Mouse (Mus musculus): ENCODE results near the gene Trpt1.

The Trpt1 gene

DNA sequence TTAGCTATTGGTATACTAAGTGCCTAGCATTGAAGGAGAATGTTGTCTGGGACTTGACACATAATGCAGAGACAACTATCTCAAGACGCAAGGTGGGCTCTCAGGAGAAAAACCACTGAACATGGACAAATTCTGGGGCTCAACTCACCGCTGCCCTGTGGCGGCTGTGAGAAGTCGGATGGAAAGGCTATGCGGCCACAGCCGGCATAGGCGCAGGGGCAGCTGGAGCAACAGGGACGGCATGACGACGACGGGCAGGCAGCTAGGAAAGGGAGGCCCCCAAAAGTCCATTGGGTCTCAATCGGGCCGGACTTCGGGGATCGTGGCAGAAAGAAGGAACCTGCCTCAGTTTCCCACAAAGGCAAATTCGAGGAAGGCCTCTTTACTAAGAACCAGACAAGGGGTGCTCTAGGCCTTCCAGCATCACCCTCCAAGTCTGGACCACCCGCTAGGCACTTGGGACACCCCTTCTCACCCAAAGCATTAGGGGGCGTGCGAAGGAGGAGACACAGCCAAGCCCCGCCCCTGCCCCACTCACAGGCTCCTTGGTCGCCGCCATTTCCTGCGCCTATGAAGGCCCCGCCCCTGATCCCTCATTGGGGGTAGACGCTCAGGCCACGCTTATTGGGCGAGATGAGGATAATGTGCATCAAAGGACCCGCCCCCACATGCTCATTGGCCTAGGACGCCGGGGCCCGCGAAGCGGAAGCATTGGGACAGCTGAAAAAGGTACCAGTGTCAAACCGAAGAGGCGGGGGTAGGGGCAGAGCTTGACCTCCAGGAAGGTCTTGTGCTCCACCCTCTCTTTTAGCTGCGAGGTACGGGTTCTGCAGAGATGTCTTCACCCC lies 3.7 kb upstream of the Trpt1 start, which contains the start of gene Dnajc4:
TSS of gene Dnajc4 (minus strand) at position 562 of the 848 bp plus-strand sequence.
- WGBS: 1% methylated on average over 37 of the region's 37 CpGs

DNA sequence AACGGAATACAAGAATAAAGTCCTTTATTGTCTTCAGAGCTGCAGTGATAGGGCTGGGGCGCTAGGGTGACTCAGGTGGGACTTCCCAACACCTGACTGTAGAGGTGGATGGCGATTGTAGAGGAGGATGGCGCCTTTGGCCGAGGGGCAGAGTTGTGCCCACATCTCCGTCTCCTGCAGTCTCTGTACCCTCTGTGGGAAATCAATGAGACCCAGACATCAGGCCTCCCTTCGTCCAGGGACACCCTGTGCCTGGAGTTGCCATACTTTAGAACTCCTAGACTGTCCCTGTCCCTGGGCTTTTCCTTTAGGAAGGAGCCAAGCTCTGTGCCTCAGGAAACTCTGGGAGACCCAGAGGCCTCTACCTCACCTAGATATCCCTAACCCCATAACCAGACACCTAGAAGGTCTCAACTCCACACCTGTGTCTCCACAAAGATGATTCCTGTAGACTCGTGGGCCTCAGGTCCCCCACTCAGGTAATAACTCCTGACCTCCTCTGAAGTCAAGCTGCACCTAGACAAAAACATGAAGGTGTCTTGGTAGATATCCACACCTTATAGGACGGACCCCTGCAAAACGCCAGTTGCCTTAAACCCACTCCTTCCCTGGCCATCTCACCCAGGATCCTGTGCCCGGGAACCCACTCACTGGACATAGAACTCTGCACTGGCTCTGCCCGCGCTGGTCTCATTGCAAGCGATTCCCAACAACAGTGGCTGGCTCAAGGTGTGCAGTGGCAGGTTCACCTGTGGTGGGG lies 2.7 kb upstream of the Trpt1 start:
- 64% methylated on average over 14 of the region's 14 CpGs for WGBS

DNA sequence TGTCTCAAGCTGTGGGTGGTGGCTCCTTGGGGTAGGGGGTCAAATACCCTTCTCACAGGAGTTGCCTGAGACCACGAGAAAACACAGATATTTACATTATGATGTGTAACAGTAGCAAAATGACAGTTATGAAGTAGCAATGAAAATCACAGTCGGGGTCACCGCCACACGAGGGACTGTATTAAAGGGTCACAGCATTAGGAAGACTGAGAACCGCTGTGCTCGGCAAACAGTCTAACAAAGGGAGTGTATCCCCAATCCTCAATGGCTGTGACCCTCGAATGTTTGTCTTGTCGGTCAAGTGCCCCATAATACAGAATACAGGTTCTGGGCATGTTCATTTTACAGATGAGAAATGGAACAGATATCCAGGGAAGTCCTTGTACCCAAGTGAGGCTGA lies 1.9 kb upstream of the Trpt1 start:
- 90% methylated on average over 8 of the region's 8 CpGs for WGBS

DNA sequence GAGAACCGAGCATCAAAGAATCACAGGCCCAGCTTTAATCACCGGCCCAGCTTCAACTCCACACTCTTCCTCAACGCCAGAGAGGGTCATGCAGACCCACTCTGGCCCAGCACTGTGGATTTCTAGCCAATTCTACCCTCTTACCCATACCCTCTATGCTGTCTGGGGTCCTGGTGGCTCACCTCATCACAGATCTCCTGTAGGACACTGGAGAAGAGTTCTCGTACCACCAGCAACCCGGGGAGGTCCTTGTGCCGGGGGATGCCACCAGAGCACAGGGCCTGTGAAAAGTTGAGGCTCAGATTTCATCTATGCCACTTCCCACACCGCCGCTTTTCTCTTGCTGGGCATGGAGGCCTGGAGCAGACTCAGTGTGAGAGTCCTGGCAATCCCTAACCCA lies 1.4 kb upstream of the Trpt1 start:
- 87% methylated on average over 8 of the region's 8 CpGs for WGBS

DNA sequence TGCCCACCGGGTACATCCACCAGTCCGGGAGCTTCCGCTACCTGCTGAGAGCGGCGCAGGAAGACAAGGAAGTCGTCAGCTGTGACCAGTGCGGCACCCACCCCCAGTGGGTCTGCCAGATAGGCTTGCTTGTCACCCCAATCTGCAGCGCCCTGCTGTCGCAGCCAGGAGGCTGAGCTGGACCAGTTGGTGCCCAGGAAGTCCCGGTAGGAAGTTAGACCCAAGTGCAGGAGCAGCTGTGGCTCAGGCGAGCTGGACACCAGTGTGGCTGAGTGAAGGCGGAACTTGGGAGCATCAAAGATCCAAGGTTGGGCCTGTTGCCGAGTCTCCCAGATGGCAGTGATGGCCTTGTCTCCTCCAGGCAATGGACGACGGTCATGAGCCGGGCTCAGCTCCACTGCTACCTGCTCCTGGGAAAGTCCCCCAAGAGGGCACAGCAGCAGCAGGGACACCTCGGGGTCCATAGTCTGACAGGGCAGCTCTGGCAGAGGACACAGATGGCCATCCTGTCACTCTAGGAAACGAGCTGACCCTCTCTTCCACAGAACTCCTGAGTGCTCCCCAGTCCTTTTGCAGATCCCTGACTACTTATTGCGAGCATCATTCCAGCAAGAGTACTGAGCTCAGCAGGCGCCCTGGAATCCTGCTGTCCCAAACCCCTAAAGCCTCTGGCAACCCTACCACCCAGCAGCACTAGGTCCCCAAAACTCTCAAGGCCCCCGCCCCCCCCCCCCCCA lies 508 bp upstream of the Trpt1 start:
- 39% methylated on average over 21 of the region's 21 CpGs for WGBS

DNA sequence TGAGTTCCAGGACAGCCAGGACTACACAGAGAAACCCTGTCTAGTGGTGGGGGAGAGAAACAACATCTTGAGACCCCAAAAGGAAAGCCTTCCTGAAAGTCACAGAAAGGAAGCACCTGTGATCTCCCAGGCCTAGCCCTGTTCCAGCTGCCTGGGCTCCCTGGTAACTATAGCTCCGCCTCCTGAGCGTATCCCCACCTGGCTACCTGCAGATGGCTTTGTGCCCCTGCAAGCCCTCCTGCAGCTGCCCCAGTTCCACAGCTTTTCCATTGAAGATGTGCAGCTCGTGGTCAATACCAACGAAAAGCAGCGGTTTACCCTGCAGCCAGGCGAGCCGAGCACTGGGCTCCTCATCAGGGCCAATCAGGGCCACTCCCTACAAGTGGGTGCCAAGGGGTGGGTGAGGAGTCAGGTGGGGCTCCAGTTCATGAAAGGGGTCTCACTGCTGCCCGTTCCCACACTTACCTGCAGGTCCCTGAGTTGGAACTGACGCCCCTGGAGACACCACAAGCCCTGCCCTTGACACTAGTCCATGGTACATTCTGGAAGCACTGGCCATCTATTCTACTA lies 1.9 kb downstream of the Trpt1 start:
- WGBS: 88% methylated on average over 9 of the region's 9 CpGs

DNA sequence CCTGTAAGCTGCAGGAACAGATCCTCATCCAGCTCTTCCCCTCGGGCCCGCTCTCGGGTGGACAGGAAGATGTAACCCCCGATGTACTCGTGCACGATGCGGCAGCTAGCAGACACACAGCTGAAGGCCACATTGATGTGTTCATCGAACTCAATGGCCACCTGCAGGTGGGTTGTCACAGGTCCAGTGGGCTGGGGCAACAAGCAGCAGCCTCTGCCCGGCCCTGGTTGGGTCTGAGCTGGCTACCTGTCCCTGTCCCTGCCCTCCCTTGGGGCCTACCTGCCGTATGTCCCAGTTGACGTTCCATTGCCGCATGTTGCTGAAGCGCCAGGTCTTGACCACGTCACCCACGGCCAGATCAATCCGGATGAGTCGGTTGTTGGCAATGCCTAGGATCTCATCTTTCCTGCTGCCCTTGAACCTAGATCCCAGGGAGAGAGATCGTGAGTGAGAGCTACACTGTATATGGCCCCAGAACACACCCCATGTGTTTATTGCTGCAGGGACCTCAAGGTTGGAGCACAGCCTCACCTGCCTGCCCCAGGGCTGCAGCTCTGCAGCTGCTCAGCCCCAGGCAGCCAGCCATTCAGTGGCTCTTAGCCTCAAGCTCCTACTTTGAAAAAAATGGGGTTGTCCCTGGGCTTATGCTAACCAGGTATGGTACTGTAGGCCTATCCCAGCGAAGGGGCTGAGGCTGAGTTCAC lies 3.6 kb downstream of the Trpt1 start:
- 95% methylated on average over 19 of the region's 19 CpGs for WGBS

DNA sequence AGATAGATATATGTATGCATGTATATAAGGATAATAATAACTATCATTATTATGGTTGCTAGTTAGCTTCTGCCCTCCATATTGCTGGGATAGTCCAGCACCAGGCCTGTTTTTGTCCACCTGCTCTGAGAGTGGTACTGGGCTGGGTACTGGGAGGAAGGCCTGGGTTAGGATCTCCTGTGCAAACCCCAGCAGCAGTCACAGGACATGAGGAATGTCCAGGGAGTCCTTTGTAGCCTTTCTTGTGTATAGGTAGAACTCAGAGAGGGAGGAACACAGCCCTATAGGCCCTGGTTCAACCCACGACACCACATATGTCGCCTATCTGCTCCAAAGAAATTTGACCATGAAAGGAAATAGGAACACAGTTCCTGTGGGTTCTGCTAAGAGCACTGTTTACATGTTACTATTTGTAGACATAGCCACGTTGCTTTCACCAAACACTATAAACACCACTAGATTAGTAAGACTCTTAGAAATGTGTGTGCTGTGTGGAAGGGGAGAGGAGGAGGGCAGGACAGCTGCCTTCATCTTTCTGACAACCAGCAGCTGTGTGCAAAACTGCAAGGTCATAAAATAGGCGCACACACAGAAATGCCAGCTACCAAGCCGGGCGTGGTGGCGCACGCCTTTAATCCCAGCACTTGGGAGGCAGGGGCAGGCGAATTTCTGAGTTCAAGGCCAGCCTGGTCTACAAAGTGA lies 11.1 kb downstream of the Trpt1 start:
- 78% methylated on average over 9 of the region's 9 CpGs for WGBS

DNA sequence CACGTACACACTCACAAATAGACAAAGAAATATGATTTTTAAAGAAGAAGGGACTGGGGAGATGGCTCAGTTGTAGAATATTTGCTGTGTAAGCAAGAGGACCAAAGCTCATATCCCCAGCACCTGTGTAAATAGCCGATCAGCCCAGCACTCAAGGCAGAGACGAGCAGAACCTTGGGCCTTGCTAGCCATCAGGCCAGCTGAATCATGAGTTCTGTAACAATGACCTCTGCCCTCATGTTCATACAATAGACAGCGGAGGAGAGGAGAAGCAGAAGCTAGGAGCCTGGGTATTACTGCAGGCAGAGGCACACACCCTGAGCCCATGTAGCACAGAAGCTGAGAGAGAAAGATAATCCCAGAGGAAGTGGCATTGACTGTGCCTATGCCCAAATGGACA lies 16.5 kb downstream of the Trpt1 start:
- 88% methylated on average over 4 of the region's 4 CpGs for WGBS

DNA sequence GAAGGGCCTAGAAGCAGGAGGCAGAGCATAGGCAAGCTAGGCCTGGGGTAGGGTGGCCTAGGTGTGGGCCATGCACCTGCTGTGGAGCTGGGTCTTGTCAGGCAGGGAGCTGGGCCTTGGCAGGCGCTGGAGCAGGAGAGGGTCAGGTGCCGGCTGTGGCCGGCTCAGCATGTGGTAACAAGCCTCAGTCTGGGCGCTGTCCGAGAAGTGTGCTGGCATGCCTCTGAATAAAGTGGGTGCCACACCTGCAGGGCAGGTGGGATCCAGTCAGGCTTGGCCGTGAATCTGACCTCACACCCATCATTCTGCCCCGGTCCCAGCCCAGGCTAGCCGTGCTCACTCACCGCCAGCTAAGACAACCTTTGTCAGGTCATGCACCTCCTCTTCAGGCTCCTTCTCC lies 18.1 kb downstream of the Trpt1 start:
- 95% methylated on average over 9 of the region's 9 CpGs for WGBS

DNA sequence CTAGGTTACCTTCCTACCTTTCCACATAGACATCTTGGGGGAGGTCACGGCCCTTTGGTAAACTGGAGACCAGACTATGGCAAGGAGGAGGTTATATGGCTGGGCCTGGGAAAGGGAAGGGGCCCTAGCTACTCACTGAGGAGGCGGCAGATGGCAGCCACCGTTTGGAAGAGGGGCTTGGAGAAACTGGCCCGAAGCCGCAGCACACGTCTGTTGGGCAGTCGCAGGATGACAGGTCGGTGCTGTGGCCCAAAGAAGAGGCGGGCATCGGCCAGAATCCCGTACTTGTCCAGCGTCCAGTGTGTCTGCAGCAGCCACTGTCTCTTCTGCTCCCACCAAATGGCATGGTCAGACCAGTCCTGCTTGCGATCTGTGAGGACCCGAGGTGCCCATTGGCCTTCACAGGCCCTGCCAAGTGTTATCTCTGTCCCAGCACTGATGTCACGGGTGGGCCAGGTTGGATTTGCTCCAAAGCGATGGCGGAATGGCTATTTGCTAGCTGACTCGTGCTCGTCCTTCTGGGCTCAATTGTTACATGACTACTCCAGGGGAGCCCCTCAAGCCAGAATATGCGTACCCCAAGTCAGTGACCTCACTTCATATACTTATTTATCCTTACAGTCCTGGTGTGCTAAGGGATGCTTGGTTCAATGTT lies 18.7 kb downstream of the Trpt1 start:
- WGBS: 95% methylated on average over 20 of the region's 20 CpGs

DNA sequence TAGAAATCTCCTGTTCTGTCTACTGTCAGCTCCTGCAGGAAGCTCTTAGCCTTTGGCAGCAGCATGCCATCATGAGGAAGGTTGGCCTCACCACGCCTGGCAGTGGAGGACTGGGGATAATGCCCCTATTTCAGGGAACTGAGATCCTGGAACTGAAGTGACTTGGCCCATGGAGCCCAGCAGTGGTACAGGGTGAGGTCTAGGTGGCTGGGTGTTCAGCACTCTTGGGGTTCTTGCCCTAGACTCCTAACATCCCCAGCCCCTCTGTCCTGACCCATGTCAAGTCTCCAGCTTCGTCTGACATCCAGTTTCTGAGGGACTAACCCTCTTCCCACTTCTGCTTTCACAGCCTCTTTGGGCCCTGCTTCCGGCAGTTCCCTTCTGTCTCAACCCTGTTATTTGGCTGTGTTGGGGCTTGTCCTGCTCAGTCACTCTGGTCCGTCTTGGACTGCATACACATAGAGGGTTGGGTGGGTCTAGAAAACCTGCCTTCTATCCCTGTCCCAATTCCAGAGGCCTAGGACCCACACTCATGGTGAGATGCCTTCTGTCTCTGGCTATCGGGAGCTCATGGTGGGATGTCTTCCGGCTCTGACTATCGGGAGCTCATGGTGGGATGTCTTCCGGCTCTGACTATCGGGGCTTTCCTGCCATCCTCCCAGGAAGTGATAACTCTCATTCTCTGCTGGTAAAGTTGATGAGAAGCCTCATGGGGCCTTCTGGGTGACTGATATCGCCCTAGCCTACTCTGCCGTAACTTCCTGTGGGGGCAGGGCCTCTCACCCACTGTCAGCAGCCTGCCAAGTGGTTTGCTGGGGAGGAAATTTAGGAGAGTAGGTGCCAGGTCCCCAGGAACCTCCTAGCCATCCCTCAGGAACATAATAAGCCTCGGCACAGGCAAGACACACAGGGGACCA lies 21.9 kb downstream of the Trpt1 start:
- 81% methylated on average over 12 of the region's 12 CpGs for WGBS

DNA sequence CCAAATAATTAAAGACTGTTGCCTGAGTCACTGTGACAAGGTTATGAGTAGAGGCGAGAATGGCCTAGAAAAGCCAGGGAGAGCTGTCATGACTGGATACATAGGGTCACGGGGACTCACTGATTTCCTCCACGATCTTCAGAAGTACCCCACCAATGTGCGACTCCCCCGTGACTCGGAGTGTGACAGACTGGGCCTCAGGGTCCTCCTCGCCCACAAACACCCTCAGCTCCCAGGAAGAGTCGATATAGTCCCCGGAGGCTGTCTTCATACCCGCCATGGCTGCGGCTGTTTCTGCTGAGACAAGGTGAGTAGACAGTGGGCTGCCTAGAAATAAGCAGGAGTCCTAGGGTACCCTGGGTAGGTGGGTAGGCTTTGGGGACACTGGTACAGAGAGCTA lies 22.6 kb downstream of the Trpt1 start:
- WGBS: 88% methylated on average over 11 of the region's 11 CpGs

DNA sequence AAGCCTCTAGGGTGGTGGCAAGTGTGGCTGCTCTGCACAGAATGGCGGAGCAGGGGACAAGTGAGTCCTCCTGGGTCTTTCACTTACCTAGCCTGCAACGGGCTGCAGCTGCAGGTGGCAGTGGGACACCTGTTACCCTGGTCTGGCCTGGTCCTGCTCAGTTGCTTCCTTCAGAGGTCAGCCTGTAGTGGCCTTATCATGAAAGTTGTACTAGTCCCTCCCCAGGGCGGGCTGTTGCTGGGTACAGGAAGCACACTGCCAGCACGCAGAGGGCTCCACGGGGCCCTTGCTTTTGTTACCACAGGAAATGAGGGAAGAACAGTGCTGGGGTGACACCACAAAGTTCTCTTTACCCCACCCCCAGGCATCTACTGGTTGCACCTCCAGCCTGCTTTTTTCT lies 23.3 kb downstream of the Trpt1 start, which contains the start of gene Fermt3:
TSS of gene Fermt3 (minus strand) at position 279 of the 400 bp plus-strand sequence.
- 75% methylated on average over 5 of the region's 5 CpGs for WGBS

DNA sequence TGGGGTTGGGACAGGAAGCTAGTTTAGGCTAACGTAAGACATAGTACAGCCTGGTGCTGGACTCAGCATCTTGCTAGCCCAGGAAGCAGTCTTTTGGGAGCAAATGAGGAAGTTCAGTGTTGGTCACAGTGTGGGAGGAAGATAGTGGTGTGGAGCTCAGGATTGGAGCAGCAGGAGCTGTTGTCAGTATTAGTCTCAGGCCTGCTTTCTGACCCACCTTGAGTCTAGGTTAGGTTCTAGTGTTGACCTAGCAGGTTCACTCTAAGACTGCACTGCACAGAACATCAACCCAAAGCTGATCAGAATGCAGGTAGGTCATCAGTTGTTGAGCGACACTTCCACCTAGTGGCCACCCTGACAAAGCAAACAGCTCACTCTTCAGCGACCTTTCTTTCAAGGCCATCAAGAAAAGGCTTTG lies 24.3 kb downstream of the Trpt1 start:
- 45% methylated on average over 3 of the region's 3 CpGs for WGBS

DNA sequence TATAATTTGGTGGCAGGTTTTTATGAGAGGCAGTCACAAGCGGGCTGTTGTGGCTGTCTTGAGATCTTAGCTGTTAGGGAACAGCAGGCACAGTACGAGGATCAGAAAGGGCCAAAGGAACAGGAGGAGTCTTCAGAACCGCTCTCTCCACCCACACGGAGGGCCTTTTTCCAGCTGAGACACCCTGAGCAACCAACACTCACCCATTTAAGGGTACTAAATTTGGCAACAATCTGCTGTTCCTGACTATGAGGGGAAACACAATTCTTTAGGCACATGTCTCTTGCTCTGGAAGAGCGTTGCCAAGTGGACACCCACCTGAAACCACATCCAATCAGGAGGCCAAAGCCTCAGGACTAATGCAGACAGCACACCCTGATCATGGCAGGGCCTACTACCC lies 33.6 kb downstream of the Trpt1 start:
- 47% methylated on average over 5 of the region's 5 CpGs for WGBS

DNA sequence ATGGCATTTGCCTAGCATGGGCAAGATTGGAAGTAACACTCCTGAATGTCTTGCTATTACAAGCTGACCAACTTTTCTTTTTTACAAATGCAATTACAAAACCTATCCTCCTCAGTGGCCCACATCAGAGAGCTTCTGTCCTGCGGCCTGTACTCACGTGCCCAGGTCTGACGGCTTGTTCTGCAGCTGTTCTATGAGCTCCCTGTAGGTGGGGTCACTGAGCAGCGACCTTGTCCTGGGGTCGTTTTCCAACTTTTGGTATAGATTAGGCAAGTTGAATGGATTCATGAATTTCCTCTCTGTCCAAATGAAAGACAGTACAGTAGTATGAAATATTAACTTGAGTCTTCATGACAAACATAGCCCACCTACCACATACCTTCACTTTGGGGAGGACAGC lies 38.1 kb downstream of the Trpt1 start:
- 94% methylated on average over 5 of the region's 5 CpGs for WGBS

DNA sequence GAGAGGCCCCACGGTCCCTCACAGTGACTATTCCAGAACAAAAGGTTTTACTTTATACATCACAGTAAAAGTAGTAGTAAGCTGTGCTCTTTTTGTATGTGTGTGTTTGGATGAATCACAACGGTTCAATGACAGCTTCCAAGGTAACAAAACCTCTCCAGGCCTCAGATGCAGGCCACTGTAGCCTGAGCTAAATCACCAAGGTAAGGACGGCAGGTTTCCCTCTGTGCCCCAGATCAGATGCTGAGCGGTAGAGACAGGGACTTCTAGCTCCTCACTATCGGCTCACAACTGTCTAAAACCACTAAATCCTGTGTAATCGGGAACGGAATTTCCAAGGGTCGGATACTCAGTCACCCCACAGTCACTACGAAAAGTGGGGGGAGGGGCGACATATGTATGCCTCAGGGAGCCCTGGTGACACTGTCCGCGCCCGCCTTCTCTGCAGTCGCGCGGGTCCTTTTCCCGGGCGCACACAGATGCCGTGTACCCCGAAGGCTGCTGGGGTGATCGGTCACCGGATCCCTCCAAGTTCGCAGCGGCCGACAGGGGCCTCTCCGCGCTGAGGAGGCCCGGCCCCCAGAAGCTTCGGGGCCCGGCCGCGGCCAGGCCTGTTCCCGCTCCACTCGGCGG lies 43.3 kb downstream of the Trpt1 start:
- WGBS: 1% methylated on average over 35 of the region's 35 CpGs

All from cerebral cortex, adult 2 months (tissue).